Mouse (Mus musculus) gastrocnemius, postnatal 14 days (tissue): ENCODE results near the gene Rarb. TPM values are rescaled to one million over a fixed set of nuclear protein-coding genes. Genes with fewer than 3 reads are reported as not detected.

ENCODE experiments used
- DNase-seq: peaks from one replicate; pipeline ENCODE4 v3.0.0; 2021; ENCODE audit warnings: mixed read lengths
- intact Hi-C: fragments of 180-260 bp; cut with DNase I; formaldehyde crosslinking; loops from one replicate; pipeline ENCODE4 v1.15.1; 2025; ENCODE audit warnings: low total_unique reads
- total RNA-seq, 2 experiments: library from RNA; stranded (reverse); gene quantifications; 2 replicates each; pipeline ENCODE4 v1.2.3; 2021

Gene Rarb
- total RNA-seq, 2 experiments from 2014 or later, result 4.9 to 8.0 TPM

GRCm38 (mm10) chr14:16603040-16603590, 215.8 kb downstream of the Rarb start:
- no peak for DNase-seq
- intact Hi-C loops, result no loop called here

- intact Hi-C loops, result loop anchor here (10.0 kb wide), 1 partner anchor 154 kb away; no protein-coding TSS in a partner anchor
- DNase-seq, result no peak
Observed at GRCm38 (mm10) chr14:16599224-16599623, 219.7 kb downstream of the Rarb start.

GRCm38 (mm10) chr14:16598074-16598501, 220.9 kb downstream of the Rarb start:
- no peak for DNase-seq
- intact Hi-C loops, result loop anchor here (10.0 kb wide), 1 partner anchor 153 kb away; no protein-coding TSS in a partner anchor

GRCm38 (mm10) chr14:16589139-16589538, 229.8 kb downstream of the Rarb start:
- intact Hi-C loops, result no loop called here
- no peak for DNase-seq

GRCm38 (mm10) chr14:16578100-16578499, 240.9 kb downstream of the Rarb start:
- DNase-seq, result no peak
- intact Hi-C loops, result no loop called here

GRCm38 (mm10) chr14:16577049-16577448, 241.9 kb downstream of the Rarb start:
- intact Hi-C loops, result no loop called here
- DNase-seq, result no peak

GRCm38 (mm10) chr14:16574925-16575721, 243.8 kb downstream of the Rarb start:
- peak; percentile 82 for DNase-seq
- intact Hi-C loops, result no loop called here

GRCm38 (mm10) chr14:16573475-16574171, 245.3 kb downstream of the Rarb start:
- no peak for DNase-seq
- intact Hi-C loops, result no loop called here

GRCm38 (mm10) chr14:16572755-16573340, 246.1 kb downstream of the Rarb start:
- DNase-seq, result no peak
- intact Hi-C loops, result no loop called here

GRCm38 (mm10) chr14:16569506-16570001, 249.4 kb downstream of the Rarb start:
- no peak for DNase-seq
- intact Hi-C loops, result no loop called here

GRCm38 (mm10) chr14:16566920-16567319, 252.0 kb downstream of the Rarb start:
- intact Hi-C loops, result no loop called here
- no peak for DNase-seq

GRCm38 (mm10) chr14:16563912-16564311, 255.0 kb downstream of the Rarb start:
- no peak for DNase-seq
- intact Hi-C loops, result no loop called here

- DNase-seq, result no peak
- intact Hi-C loops, result no loop called here
Observed at GRCm38 (mm10) chr14:16561496-16562170, 257.3 kb downstream of the Rarb start.

- no peak for DNase-seq
- intact Hi-C loops, result no loop called here
Observed at GRCm38 (mm10) chr14:16559294-16560217, 259.4 kb downstream of the Rarb start.

- intact Hi-C loops, result no loop called here
- DNase-seq, result no peak
Observed at GRCm38 (mm10) chr14:16558033-16558432, 260.9 kb downstream of the Rarb start.

GRCm38 (mm10) chr14:16554643-16555459, 264.1 kb downstream of the Rarb start:
- intact Hi-C loops, result no loop called here
- DNase-seq, result peak; percentile 21

- intact Hi-C loops, result no loop called here
Observed at GRCm38 (mm10) chr14:16554319-16554642, 264.7 kb downstream of the Rarb start.

GRCm38 (mm10) chr14:16552293-16552692, 266.7 kb downstream of the Rarb start:
- DNase-seq, result no peak
- intact Hi-C loops, result no loop called here

More at GRCm38 (mm10) chr14:16554319-16554642, 264.7 kb downstream of the Rarb start:
- DNase-seq, result no peak
